Mouse (Mus musculus) thymus, adult 2 months (tissue): ENCODE results near the gene Nbr1.

ENCODE experiments used
- CTCF ChIP-seq: fragments of 200-500 bp; IDR thresholded peaks from 2 replicates; pipeline ENCODE4 v1.5.1; 2012; ENCODE audit warnings: mild to moderate bottlenecking, control low read depth, low read length, moderate library complexity, borderline replicate concordance; ENCODE audit not compliant: control insufficient read depth, poor library complexity, insufficient read depth; ENCODE audit errors: extremely low read depth
- POLR2A ChIP-seq: fragments of 200-500 bp; IDR thresholded peaks from 2 replicates; pipeline ENCODE4 v1.6.1; 2012; ENCODE audit warnings: mild to moderate bottlenecking, low read length, control low read depth, moderate library complexity; ENCODE audit not compliant: control insufficient read depth, poor library complexity, insufficient read depth; ENCODE audit errors: extremely low read depth

GRCm38 (mm10) chr11:101602491-101602890 lies 50.5 kb downstream of the Nbr1 start:
- TF ChIP-seq CTCF (no peak), POLR2A (no peak)
